Mouse (Mus musculus): ENCODE measurements around the gene Hnrnpd. TPM values are rescaled to one million over a fixed set of nuclear protein-coding genes. Genes with fewer than 3 reads are reported as not detected.

The Hnrnpd gene
- total RNA-seq, 2 experiments from 2014 or later, result 340 to 341 TPM

DNA sequence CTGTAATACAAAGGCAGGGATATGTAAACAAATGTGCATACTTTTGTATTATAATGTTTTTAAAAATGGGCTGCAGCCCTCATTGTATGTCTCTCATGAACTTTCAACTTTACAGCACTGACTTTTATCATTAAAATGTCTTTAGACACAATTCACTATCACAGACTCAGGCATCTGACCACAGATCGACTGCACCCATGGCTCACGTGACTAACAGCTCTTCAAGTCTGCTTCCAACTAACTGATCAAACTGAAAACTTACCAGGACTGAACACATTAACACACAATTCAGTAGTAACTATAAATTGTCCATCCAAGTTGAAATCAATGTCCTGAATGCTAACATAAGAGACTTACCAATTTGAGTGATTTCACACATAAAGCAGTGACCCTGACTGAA lies 18.8 kb downstream of the Hnrnpd start:
- DNase-seq (ENCODE audit: low spot score in 2 of 2), result no peak

DNA sequence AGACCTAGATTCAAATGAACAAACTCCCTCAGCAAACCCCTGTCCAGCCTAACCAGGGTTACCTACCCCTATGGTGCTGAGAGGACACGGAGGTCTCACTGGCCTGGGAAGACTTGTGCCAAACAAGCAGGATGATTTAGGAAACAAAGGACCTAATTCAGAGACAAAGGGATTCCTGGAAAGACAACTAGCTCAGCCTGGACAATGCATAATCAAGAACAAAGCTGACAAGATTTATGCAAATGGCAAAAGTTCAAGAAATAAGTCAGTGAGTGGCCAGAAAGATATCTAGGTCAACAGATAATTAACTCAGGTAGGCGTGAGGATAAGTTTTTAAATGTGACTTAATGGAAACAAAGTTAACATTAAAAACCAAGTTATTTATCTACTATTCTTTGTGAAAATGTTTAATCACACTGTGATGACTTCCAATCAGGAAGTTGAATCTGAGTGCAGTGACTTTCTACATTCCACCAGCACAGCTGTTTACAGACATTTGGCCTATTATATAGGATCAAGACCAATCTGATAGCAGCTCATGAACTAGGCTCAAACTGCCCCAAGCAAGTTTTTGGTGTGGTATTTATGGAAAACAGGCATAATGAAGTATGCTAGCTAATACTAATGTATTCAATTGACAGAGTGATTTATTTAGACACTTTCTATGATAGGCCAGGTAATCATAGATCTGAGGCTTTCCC lies 19.4 kb downstream of the Hnrnpd start:
- DNase-seq (ENCODE audit: low spot score in 2 of 2), result no peak

DNA sequence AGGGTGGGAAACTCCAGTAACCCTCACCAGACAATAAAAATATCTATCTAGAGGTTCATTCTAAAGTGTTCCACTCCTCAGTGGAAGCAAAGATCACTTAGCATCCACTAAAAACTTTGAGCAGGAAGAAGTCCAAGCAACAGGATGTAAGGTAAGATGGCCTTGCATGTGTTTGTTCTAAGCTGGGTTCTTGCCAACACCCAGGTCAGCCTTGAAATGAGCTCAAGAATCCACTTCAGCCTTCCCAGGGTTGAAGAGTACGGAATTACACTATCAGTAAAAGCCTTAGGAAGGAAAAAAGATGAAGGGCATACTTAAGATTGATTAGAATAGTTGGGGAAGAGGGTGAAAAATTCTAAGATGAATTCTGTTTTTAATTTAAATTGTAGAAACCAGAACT lies 20.1 kb downstream of the Hnrnpd start:
- DNase-seq (ENCODE audit: low spot score in 2 of 2), result no peak

DNA sequence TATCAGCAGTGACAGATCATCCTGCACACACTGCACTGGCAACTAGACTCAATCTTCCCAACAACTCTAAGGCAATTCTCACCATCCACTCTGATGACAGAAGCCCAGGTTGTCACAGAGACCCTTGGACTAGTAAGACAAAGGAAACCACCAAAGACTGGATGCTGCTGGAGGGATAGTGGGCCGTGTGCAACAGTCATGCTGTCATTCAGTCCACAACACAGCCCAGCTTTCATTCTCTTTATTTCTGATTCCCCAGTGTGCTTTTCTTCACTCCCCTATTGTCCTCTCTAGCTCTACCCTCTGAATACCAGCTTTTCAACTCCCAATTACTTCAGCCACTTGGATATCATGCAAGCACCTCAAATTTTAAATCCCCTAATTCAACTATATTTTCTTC lies 24.9 kb downstream of the Hnrnpd start:
- DNase-seq (ENCODE audit: low spot score in 2 of 2), result no peak

DNA sequence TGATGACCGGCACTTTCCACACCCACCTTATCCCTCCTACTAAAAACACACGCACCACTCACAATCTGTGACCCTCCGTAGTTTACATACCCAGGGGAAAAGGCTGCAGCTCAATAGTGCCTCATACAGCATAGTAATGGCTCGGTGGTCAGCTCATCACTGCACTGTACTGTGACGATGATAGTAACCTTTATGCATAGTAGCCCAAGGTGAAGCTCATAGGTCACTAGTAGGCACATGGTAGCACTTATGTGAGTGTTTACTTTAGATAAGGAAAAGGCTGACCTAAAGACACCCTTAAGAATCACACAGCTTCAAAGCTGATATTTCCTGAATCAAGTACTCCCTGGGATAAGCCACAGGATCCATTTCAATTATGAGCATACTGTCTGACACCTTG lies 26.2 kb downstream of the Hnrnpd start:
- DNase-seq (ENCODE audit: low spot score in 2 of 2), result no peak

DNA sequence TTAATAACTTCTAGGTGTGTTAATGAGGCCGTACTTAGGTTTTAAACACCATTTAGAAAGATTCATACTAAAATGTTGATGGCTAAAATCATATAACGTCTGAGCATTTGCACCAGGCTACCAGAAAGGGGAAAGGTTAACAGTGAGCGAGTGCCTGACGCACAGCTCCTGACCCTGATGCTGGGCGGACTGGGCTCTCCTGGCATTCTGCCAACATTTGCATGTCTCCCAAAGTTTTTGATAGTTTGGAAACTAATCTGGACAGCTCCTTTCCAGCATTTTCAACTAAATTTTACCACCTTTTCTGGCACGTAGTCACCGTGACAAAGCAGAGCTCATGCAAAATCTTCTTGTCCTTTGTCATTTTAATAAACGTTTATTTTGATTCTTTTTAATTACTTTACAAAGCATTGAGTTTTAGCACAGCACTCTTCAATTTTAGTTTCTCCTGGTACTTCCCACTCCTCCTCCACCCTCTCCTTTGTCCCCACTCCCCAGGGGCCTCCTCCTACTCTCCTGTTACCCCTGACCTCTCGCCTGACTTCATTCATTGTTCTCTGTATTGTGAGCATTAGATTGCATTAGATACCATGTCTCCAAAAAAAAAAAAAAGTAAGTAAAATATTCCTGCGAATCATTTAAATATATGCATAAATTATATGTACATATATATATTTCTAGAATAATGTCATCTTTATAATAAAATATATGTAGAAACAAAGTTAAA lies 36.8 kb downstream of the Hnrnpd start:
- no peak for DNase-seq (ENCODE audit: low spot score in 2 of 2)

DNA sequence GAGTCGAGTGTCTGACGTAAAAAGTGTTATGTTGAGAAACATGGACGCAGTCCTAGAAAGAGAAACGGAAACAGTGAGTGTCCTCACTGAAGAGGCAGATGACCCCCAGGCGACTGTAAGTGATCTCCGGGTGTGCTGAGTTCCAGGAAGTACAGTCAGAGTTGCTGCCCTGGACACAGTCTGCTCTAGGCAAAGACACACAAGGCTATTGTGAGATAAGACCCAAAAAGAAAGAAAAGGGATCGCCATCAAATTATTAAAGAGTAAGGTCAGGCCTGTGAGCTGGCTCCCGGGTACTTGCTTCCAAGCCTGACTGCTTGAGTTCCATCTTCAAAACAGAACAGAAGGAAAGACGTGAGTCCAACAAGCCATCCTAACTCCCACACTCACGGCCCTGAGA lies 37.5 kb downstream of the Hnrnpd start:
- DNase-seq (ENCODE audit: low spot score in 2 of 2), result no peak

DNA sequence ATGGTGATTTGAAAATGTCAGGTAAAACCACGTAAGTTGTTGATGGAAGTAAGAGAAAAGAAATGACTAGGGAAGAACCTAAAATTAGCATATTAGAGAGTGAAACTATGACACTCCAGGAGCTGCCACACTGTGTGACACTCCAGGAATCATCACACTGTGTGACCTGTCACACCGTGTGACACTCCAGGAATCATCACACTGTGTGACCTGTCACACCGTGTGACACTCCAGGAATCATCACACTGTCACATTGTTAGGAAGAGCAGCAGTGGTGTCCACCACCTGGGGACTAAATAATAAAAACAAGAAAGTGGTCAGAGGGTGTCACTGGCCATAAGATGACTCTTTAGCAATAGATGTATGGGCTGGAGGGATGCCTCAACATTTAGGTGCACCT lies 39.3 kb downstream of the Hnrnpd start:
- DNase-seq (ENCODE audit: low spot score in 2 of 2), result no peak

DNA sequence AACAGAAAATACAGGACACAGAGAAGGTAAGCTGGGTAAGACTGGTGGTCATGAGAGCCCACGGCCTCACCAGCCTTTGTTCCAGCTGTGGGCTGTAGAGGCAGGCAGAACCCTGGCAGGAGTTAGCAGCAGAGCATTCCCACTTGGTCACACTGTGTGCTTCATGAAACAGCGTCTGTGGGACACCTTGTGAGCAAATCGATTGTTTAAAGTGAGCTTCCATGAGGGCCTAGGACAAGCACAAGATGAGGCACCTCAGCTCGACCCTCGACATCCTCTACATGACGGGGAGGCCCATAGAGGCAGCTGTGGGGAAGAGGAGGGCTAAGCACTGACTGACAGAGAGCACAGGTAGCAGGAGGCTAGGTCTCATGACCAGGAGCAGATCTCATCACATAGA lies 46.8 kb downstream of the Hnrnpd start:
- DNase-seq (ENCODE audit: low spot score in 2 of 2), result no peak

DNA sequence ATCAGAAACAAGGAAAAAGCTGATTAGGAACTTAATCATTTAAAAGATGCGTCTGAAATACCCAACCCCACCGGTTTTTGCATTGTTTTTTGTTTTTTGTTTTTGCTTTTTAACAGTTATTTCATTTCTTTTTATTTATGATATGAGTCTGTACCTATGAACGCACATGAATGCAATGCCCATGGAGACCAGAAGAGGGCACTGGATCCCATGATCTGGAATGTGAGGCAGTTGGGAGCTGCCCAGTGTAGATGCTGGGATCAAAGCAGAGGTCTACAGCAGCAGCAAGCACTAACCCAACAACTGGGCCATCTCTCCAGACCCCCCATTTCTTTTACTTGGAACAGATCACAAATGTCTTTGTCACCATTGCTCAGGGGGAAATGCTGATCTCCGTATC lies 50.8 kb downstream of the Hnrnpd start:
- no peak for DNase-seq (ENCODE audit: low spot score in 2 of 2)

DNA sequence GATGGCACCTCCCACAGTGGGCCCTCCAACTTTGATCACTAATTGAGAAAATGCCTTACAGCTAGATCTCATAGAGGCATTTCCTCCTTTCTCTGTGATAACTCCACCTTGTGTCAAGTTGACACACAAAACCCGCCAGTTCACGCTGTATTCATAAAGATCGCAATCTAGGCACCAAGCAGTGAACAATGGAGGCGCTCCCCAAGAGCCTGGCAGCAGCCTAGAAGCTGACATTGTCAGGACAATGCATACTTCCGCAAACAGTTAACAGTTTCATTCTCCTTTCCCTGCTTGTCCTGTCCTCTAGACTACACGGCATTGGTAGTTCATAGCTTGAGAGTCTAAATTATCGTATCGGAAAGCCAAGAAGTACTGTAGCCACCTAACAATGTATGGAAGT lies 56.7 kb downstream of the Hnrnpd start:
- DNase-seq (ENCODE audit: low spot score in 2 of 2), result no peak

DNA sequence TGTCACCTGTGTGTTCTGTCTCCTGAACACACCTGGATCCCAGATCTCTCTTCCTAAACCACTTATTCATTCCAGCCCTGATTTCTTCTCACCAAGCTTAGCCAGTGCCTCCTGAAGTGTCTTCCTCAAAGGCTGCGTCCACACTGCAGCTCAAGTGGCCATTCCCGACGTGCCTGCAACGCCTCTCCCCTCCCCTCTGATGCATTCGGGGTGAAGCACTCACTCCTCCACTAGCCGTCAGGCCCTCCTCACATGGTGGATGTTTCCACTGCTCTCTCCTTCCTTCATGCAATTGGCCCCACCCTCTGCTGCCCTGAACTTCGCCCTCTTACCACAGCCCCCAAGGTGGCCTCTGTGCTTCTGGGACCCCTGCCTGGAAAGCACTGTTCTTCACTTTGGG lies 63.2 kb downstream of the Hnrnpd start:
- DNase-seq (ENCODE audit: low spot score in 2 of 2), result no peak

DNA sequence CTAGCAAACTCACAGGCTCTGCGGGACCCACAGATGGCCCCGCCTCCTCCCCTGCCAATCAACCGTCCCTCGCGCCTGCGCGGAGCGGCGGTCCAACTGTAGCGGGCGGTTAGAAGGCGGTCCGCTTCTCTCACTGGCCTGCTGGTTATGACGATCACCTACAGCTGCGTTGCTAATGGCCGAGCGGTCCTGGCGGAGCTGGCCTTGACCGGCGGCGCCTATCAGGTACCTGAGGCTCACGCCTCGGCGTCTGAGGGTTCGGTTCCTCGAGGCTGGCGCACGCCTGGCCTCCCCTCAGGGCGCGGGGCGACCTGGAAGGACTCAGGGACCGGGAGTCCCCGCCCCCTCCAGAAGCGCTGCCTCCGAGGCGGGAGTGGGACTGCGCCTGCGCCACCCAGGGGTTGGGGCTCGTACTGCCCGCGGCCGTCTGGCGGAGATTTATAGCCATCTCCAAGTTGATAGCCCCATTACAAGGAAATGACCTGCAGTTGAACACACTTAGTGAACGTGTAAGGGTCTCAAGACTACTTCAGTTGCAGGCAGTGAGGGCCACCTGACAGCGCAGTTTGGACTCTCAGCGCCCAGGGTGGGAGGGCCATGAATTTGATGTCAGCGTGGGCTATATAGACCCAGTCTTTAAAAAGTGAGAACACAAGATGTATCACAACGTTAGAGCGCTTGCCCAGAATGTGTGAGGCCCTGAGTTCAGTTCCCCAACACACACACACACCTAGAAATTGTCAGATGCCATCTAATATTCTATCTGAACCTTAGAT lies 72.4 kb downstream of the Hnrnpd start, which contains the start of gene Vamp9:
TSS of gene Vamp9 (plus strand) at position 74 of the 776 bp plus-strand sequence.
- DNase-seq (ENCODE audit: low spot score in 2 of 2), result peak; percentile 85 to 87

Other genes with a start within 250 kb of the Hnrnpd start
- 10 to 100 TPM in 1 of 2 experiments, 1 to 10 TPM in 1; 9.1 to 10.1 TPM for gene Rasgef1b, start 249.9 kb downstream of the Hnrnpd start, total RNA-seq (2021)
- gene Vamp9, start 72.7 kb downstream of the Hnrnpd start, total RNA-seq (2021), result 1 to 10 TPM in 1 of 2 experiments, under 1 TPM in 1; 0.59 to 1.4 TPM
- 1 to 10 TPM; 4.1 to 6.4 TPM for gene 4930524J08Rik, start 123 bp upstream of the Hnrnpd start, total RNA-seq (2021)
- gene Hnrnpdl, start 60.7 kb upstream of the Hnrnpd start, total RNA-seq (2021), result 100 to 1,000 TPM; 223 to 234 TPM
- gene Enoph1, start 61.0 kb upstream of the Hnrnpd start, total RNA-seq (2021), result 10 to 100 TPM; 41.5 to 42.1 TPM
- gene Tmem150c, start 180.9 kb upstream of the Hnrnpd start, total RNA-seq (2021), result 10 to 100 TPM; 26.9 to 28.7 TPM